14 mouse cellular contexts compared by ENCODE assay signal in the genomic region with DNA sequence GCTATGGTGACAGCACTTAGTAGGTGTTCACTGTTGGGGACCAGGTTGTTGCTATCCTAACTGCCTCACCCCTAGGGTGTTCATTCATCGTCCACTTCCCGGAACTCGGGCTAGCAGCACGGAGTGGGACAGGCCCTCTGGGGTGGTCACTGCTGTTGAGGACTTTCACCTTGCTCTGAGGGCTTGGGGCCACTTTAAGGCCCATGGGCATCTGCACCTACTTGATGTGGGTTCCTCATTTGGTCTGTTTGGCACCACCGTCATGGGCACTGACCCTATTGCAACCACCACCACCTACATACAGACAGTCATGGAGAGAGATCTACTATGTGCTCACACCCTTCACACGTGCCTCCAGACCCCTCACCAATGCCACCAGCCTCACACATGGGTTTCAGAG. TPM values are rescaled to one million over a fixed set of nuclear protein-coding genes. Genes with fewer than 3 reads are reported as not detected.
DNase-seq lines count a peak whose midpoint lies in the region; ATAC-seq and TF ChIP-seq lines count a peak whose summit lies in the region.
"Had no signal": no experiment of that assay in that cellular context is flagged by ENCODE, and none has a peak within 500 bp of the region (broad histone marks: within the 10 kb centered on the region; RNA-seq: fewer than 3 reads in every experiment).

No protein-coding gene starts in this region.

- peaks cover 12% of the 10 kb centered on the region for H3K79me2 ChIP-seq in heart, adult 2 months (replicated peaks; ENCODE audit: control insufficient read depth, insufficient read depth, low read length)

- peaks cover 44% of the 10 kb centered on the region for H3K36me3 ChIP-seq in heart, adult 2 months (ENCODE audit: control insufficient read depth, insufficient read depth, low read length)
- peaks cover 35% of the 10 kb centered on the region for H3K36me3 ChIP-seq in lung, embryonic 14.5 days (ENCODE audit: insufficient read depth)
- H3K36me3 ChIP-seq in intestine, embryonic 14.5 days (ENCODE audit: control insufficient read depth, insufficient read depth, low read length), result peaks cover 38% of the 10 kb centered on the region
- peaks cover 25% of the 10 kb centered on the region for H3K36me3 ChIP-seq in stomach, embryonic 15.5 days

- DNase-seq in heart, adult 2 months, result peak in 1 of 2 experiments; percentile 10
- no peak for DNase-seq in heart, adult 18-20 months
- DNase-seq in lung, embryonic 14.5 days, result no peak
- no peak for DNase-seq in lung, postnatal 14 days
- no peak for DNase-seq in intestine, embryonic 14.5 days (ENCODE audit: low spot score)
- no peak for DNase-seq in testis, postnatal 10 days (ENCODE audit: low spot score)
- DNase-seq in left cerebral cortex, postnatal 25 days (ENCODE audit: low spot score in 2 of 2), result no peak
- DNase-seq: adrenal gland, adult 2 months; thymus, postnatal 25 days had no signal

- peaks cover 52% of the 10 kb centered on the region for H3K4me1 ChIP-seq in heart, adult 2 months (ENCODE audit: control insufficient read depth, insufficient read depth, low read length)
- H3K4me1 ChIP-seq in lung, embryonic 14.5 days (ENCODE audit: insufficient read depth), result peaks cover 38% of the 10 kb centered on the region
- peaks cover 43% of the 10 kb centered on the region for H3K4me1 ChIP-seq in intestine, embryonic 14.5 days (replicated peaks; ENCODE audit: control insufficient read depth, insufficient read depth, low read length)
- peaks cover 59% of the 10 kb centered on the region for H3K4me1 ChIP-seq in stomach, embryonic 15.5 days

- no peak overlapping the region; the same call in 1 of the 2 replicates for H3K4me3 ChIP-seq in heart, adult 2 months
- no peak overlapping the region for H3K4me3 ChIP-seq in lung, embryonic 14.5 days (ENCODE audit: low read depth, low read length)
- H3K4me3 ChIP-seq in intestine, embryonic 14.5 days (ENCODE audit: low read depth, low read length), result no peak overlapping the region
- H3K4me3 ChIP-seq in stomach, embryonic 15.5 days (replicated peaks), result no peak overlapping the region
- H3K4me3 ChIP-seq: left cerebral cortex, adult 2 months; midbrain, embryonic 10.5 days had no signal

- 59% methylated on average over 6 of the region's 6 CpGs for WGBS in heart, adult 2 months
- 76% methylated on average over 6 of the region's 6 CpGs for WGBS in lung, embryonic 14.5 days
- WGBS in intestine, embryonic 14.5 days, result 84% methylated on average over 6 of the region's 6 CpGs
- WGBS in stomach, embryonic 15.5 days, result 76% methylated on average over 6 of the region's 6 CpGs

- H3K27me3 ChIP-seq in heart, adult 2 months (ENCODE audit: control insufficient read depth, insufficient read depth, low read length), result no peaks in the 10 kb centered on the region
- H3K27me3 ChIP-seq in lung, embryonic 14.5 days (ENCODE audit: insufficient read depth, low read length), result no peaks in the 10 kb centered on the region
- H3K27me3 ChIP-seq in intestine, embryonic 14.5 days (replicated peaks; ENCODE audit: control insufficient read depth, insufficient read depth, low read length), result no peaks in the 10 kb centered on the region
- no peaks in the 10 kb centered on the region for H3K27me3 ChIP-seq in stomach, embryonic 15.5 days (replicated peaks)

- no peaks in the 10 kb centered on the region for H3K9me3 ChIP-seq in lung, embryonic 14.5 days (ENCODE audit: low read depth, low read length)
- H3K9me3 ChIP-seq in intestine, embryonic 14.5 days (ENCODE audit: control insufficient read depth, low read length), result no peaks in the 10 kb centered on the region
- H3K9me3 ChIP-seq in stomach, embryonic 15.5 days, result no peaks in the 10 kb centered on the region
- H3K9me3 ChIP-seq: midbrain, embryonic 10.5 days had no signal

- no peak for TF ChIP-seq EP300 in heart, adult 2 months (IDR thresholded peaks at IDR 0.05; ENCODE audit: insufficient read depth, low read depth, low read length)

- no peak for TF ChIP-seq CTCF in heart, adult 2 months (IDR thresholded peaks at IDR 0.05)
- TF ChIP-seq CTCF in lung, embryonic 14.5 days (IDR thresholded peaks at IDR 0.05; ENCODE audit: low read depth), result no peak

- H3K27ac ChIP-seq in heart, adult 2 months, result peak overlapping the region; percentile 98
- peak overlapping the region; percentile 89 for H3K27ac ChIP-seq in lung, embryonic 14.5 days (ENCODE audit: low read depth)
- peak overlapping the region; percentile 78 for H3K27ac ChIP-seq in intestine, embryonic 14.5 days (ENCODE audit: low read depth)
- H3K27ac ChIP-seq in stomach, embryonic 15.5 days, result peak overlapping the region; percentile 90
- H3K27ac ChIP-seq: liver, embryonic 14.5 days; midbrain, embryonic 10.5 days had no signal

- TF ChIP-seq POLR2A in heart, adult 2 months (IDR thresholded peaks at IDR 0.05; ENCODE audit: insufficient read depth, low read depth, low read length), result no peak

- intact Hi-C loops in heart, adult 2 months (cut with DNase I), result loop anchor here (2.0 kb wide), 1 partner anchor 18 kb away; no protein-coding TSS in a partner anchor
- intact Hi-C loops in left cerebral cortex, postnatal 25 days (cut with DNase I), result no loop called here

- no peak for ATAC-seq in lung, embryonic 14.5 days (ENCODE audit: insufficient read depth)
- no peak for ATAC-seq in intestine, embryonic 14.5 days (replicated peaks; ENCODE audit: low FRiP score, low TSS enrichment, low read depth)
- no peak for ATAC-seq in stomach, embryonic 15.5 days (ENCODE audit: insufficient read depth, low FRiP score, low read depth)

- peak overlapping the region; percentile 41; the same call in 1 of the 2 replicates for H3K4me2 ChIP-seq in lung, embryonic 14.5 days
- H3K4me2 ChIP-seq in intestine, embryonic 14.5 days (ENCODE audit: low read length), result 0 out of 2 replicates have a peak overlapping the region, but pooled peaks have one; percentile 7
- H3K4me2 ChIP-seq in stomach, embryonic 15.5 days, result peak overlapping the region; percentile 37

- peak overlapping the region; percentile 33 for H3K9ac ChIP-seq in heart, adult 2 months (ENCODE audit: low read depth, low read length)
- no peak overlapping the region for H3K9ac ChIP-seq in lung, embryonic 14.5 days
- no peak overlapping the region for H3K9ac ChIP-seq in intestine, embryonic 14.5 days (ENCODE audit: low read length)
- no peak overlapping the region for H3K9ac ChIP-seq in stomach, embryonic 15.5 days
- H3K9ac ChIP-seq: liver, embryonic 14.5 days had no signal

RNA-seq across cellular contexts. Expression of a gene that starts 10.5 kb away (rescaled TPM):
- total RNA-seq in heart, adult 2 months (2021), result 100 to 1,000 TPM; 234 to 237 TPM
- polyA plus RNA-seq in heart, adult 2 months (2012; rRNA removed), result 317 and 318 TPM in 2 replicates
- 100 to 1,000 TPM; 208 to 239 TPM for total RNA-seq in heart, adult 18-20 months (2021)
- polyA plus RNA-seq in lung, embryonic 14.5 days (2014; fragmentation: Nextera tagmentation; extraction: Ambion mirVana), result 88.3 and 93.1 TPM in 2 replicates
- 93.4 and 106 TPM in 2 replicates for polyA plus RNA-seq in intestine, embryonic 14.5 days (2014; fragmentation: Nextera tagmentation; extraction: Ambion mirVana)
- polyA plus RNA-seq in stomach, embryonic 15.5 days (2015; fragmentation: Nextera tagmentation; extraction: Ambion mirVana), result 163 and 173 TPM in 2 replicates
- total RNA-seq in left cerebral cortex, postnatal 25 days (2021), result 10 to 100 TPM; 44.2 to 45.4 TPM

RNA-seq across cellular contexts. Expression of a gene that starts 27.5 kb away (rescaled TPM):
- 10 to 100 TPM; 13.4 to 16.8 TPM for total RNA-seq in heart, adult 2 months (2021)
- 29.7 and 35.6 TPM in 2 replicates for polyA plus RNA-seq in heart, adult 2 months (2012; rRNA removed)
- total RNA-seq in heart, adult 18-20 months (2021), result 10 to 100 TPM; 13.2 to 15.2 TPM
- polyA plus RNA-seq in lung, embryonic 14.5 days (2014; fragmentation: Nextera tagmentation; extraction: Ambion mirVana), result 64.5 and 67.3 TPM in 2 replicates
- polyA plus RNA-seq in intestine, embryonic 14.5 days (2014; fragmentation: Nextera tagmentation; extraction: Ambion mirVana), result 54.8 and 55.3 TPM in 2 replicates
- polyA plus RNA-seq in stomach, embryonic 15.5 days (2015; fragmentation: Nextera tagmentation; extraction: Ambion mirVana), result 57.6 and 61.7 TPM in 2 replicates
- 1 to 10 TPM; 7.2 to 7.5 TPM for total RNA-seq in left cerebral cortex, postnatal 25 days (2021)

RNA-seq across cellular contexts. Expression of a gene that starts 28.4 kb away (rescaled TPM):
- 1 to 10 TPM; 7.4 to 7.5 TPM for total RNA-seq in heart, adult 2 months (2021)
- 24.8 and 35.6 TPM in 2 replicates for polyA plus RNA-seq in heart, adult 2 months (2012; rRNA removed)
- total RNA-seq in heart, adult 18-20 months (2021), result 1 to 10 TPM; 7.2 to 7.4 TPM
- 135 and 146 TPM in 2 replicates for polyA plus RNA-seq in lung, embryonic 14.5 days (2014; fragmentation: Nextera tagmentation; extraction: Ambion mirVana)
- 86.2 and 89.7 TPM in 2 replicates for polyA plus RNA-seq in intestine, embryonic 14.5 days (2014; fragmentation: Nextera tagmentation; extraction: Ambion mirVana)
- polyA plus RNA-seq in stomach, embryonic 15.5 days (2015; fragmentation: Nextera tagmentation; extraction: Ambion mirVana), result 89.1 and 100 TPM in 2 replicates
- 1 to 10 TPM; 4.7 to 5.7 TPM for total RNA-seq in left cerebral cortex, postnatal 25 days (2021)

RNA-seq across cellular contexts. Expression of a gene that starts 31.2 kb away (rescaled TPM):
- total RNA-seq in heart, adult 2 months (2021), result 1 to 10 TPM; 1.3 to 1.5 TPM
- 0.97 and 1.4 TPM in 2 replicates for polyA plus RNA-seq in heart, adult 2 months (2012; rRNA removed)
- total RNA-seq in heart, adult 18-20 months (2021), result 1 to 10 TPM; 1.8 to 1.9 TPM
- polyA plus RNA-seq in lung, embryonic 14.5 days (2014; fragmentation: Nextera tagmentation; extraction: Ambion mirVana), result 8.7 and 9.6 TPM in 2 replicates
- polyA plus RNA-seq in intestine, embryonic 14.5 days (2014; fragmentation: Nextera tagmentation; extraction: Ambion mirVana), result 10.2 and 11.1 TPM in 2 replicates
- polyA plus RNA-seq in stomach, embryonic 15.5 days (2015; fragmentation: Nextera tagmentation; extraction: Ambion mirVana), result 15.5 and 16.7 TPM in 2 replicates
- 100 to 1,000 TPM; 136 to 160 TPM for total RNA-seq in left cerebral cortex, postnatal 25 days (2021)
- total RNA-seq: hematopoietic stem cell, adult 5-6 weeks had no signal

RNA-seq across cellular contexts. Expression of a gene that starts 52.9 kb away (rescaled TPM):
- total RNA-seq in heart, adult 2 months (2021), result not detected
- polyA plus RNA-seq in heart, adult 2 months (2012; rRNA removed), result not detected in 2 replicates
- total RNA-seq in heart, adult 18-20 months (2021), result not detected
- not detected in 2 replicates for polyA plus RNA-seq in lung, embryonic 14.5 days (2014; fragmentation: Nextera tagmentation; extraction: Ambion mirVana)
- 3.2 TPM in 1 of 2 replicates, not detected in the other for polyA plus RNA-seq in intestine, embryonic 14.5 days (2014; fragmentation: Nextera tagmentation; extraction: Ambion mirVana)
- 15.1 and 16.3 TPM in 2 replicates for polyA plus RNA-seq in stomach, embryonic 15.5 days (2015; fragmentation: Nextera tagmentation; extraction: Ambion mirVana)
- total RNA-seq in left cerebral cortex, postnatal 25 days (2021), result not detected
- total RNA-seq: adrenal gland, adult 2 months; hematopoietic stem cell, adult 5-6 weeks; left cerebral cortex, adult 2 months had no signal
- polyA plus RNA-seq: adrenal gland, adult 2 months; liver, embryonic 14.5 days; midbrain, embryonic 10.5 days had no signal
